Mouse (Mus musculus) heart, embryonic 13.5 days (tissue): ENCODE results near the gene Cd55b. TPM values are rescaled to one million over a fixed set of nuclear protein-coding genes. Genes with fewer than 3 reads are reported as not detected.
"Not testable (repeated sequence)": the region's sequence is repeated elsewhere in the genome, so short reads cannot be mapped to it uniquely, and the experiment has no call there.

Experiments
- ATAC-seq: fragments of 200-750 bp; cut with Nextera tagmentation; 2 replicates; pipeline ENCODE4 v1.8.0; 2017; ENCODE audit warnings: moderate TSS enrichment; ENCODE audit not compliant: insufficient number of reproducible peaks, low FRiP score, low TSS enrichment; ENCODE audit errors: extremely low read depth
- H3K27ac ChIP-seq: fragments of 300-500 bp; sonication (generic); replicated peaks from 2 replicates; pipeline ENCODE4 v1.5.1; 2015; ENCODE audit warnings: moderate library complexity, mild to moderate bottlenecking, inconsistent platforms
- H3K27me3 ChIP-seq: fragments of 300-500 bp; sonication (generic); replicated peaks from 2 replicates; pipeline ENCODE4 v1.6.1; 2015; ENCODE audit warnings: mild to moderate bottlenecking, inconsistent platforms
- H3K36me3 ChIP-seq: fragments of 300-500 bp; sonication (generic); 2 replicates; pipeline ENCODE4 v1.6.1; 2015; ENCODE audit warnings: mild to moderate bottlenecking, inconsistent platforms
- H3K4me1 ChIP-seq: fragments of 300-500 bp; sonication (generic); 2 replicates; pipeline ENCODE4 v1.6.1; 2015; ENCODE audit warnings: inconsistent platforms
- H3K4me2 ChIP-seq: fragments of 300-500 bp; sonication (generic); 2 replicates; pipeline ENCODE4 v1.6.1; 2015; ENCODE audit warnings: inconsistent platforms, mild to moderate bottlenecking, moderate library complexity
- H3K4me3 ChIP-seq: fragments of 300-500 bp; sonication (generic); 2 replicates; pipeline ENCODE4 v1.5.1; 2015; ENCODE audit warnings: moderate library complexity, mild to moderate bottlenecking, inconsistent platforms
- H3K9ac ChIP-seq: fragments of 300-500 bp; sonication (generic); 2 replicates; pipeline ENCODE4 v1.6.1; 2015; ENCODE audit warnings: inconsistent platforms, mild to moderate bottlenecking, moderate library complexity
- H3K9me3 ChIP-seq: fragments of 300-500 bp; sonication (generic); 2 replicates; pipeline ENCODE4 v1.6.1; 2016; ENCODE audit warnings: inconsistent platforms
- WGBS: fragments of 180-500 bp; shearing (Covaris S2); methylation state at CpG from one replicate; pipeline ENCODE4 v1.1.7; 2015; ENCODE audit warnings: mixed read lengths; 5-methylcytosine and 5-hydroxymethylcytosine counted together
- polyA plus RNA-seq: library from polyadenylated mRNA; unstranded; fragments of >200 nt; fragmentation: Nextera tagmentation; extraction: Ambion mirVana; gene quantifications from 2 replicates; pipeline ENCODE4 v1.2.1, GENCODE M21; 2015

Gene Cd55b
- polyA plus RNA-seq, 1 experiment from 2014 or later = not detected

- H3K9ac ChIP-seq, H3K9me3 ChIP-seq, ATAC-seq, H3K4me2 ChIP-seq, H3K36me3 ChIP-seq, H3K27me3 ChIP-seq, H3K27ac ChIP-seq, H3K4me3 ChIP-seq, H3K4me1 ChIP-seq: not testable (repeated sequence)
- WGBS = no CpG with 5 or more reads among the region's 6 CpGs
Measured at GRCm38 (mm10) chr1:130422033-130422432, 776 bp downstream of the Cd55b start.

- H3K4me2 ChIP-seq, H3K4me1 ChIP-seq, H3K27me3 ChIP-seq, H3K9ac ChIP-seq, H3K9me3 ChIP-seq, H3K4me3 ChIP-seq, ATAC-seq, H3K36me3 ChIP-seq, H3K27ac ChIP-seq: not testable (repeated sequence)
Measured at GRCm38 (mm10) chr1:130397109-130397508, 25.7 kb downstream of the Cd55b start.

- H3K4me3 ChIP-seq, H3K27me3 ChIP-seq, H3K4me2 ChIP-seq, ATAC-seq, H3K36me3 ChIP-seq, H3K27ac ChIP-seq, H3K4me1 ChIP-seq, H3K9me3 ChIP-seq, H3K9ac ChIP-seq: not testable (repeated sequence)
Measured at GRCm38 (mm10) chr1:130387282-130387681, 35.5 kb downstream of the Cd55b start.

DNA sequence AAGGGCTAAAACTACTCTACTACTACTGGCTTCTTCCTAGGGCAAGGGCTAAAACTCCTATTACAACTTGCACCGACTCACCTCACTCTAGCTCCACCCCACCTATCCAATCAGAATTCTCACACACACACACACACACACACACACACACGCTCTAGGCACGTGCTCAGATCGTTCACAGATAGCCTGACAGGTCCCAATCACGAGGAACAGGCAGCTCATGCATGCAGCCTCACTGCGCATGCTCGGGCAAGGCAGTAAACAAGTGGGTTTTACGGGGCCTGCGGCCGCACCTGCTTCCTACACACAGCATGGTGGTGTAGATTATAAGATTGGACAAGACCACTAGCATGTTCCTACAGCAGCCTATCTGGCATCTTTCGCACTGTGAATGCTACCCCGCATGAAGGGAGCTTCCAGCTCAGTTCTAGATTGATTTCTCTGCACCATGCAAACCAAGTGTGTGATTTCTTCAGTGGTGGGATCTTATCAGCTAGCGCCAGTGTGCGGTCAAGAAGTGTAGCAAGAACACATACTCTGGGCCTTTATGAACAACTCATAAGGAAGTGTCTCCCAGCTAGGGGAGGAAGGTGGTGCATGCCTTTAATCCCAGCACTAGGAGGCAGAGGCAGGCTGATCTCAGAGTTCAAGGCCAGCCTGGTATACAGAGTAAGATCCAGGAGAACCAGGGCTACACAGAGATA is 44.9 kb downstream of the Cd55b start:
- H3K27ac ChIP-seq = no peak overlapping the region
- ATAC-seq = no peak
- H3K9me3 ChIP-seq = no peaks in the 10 kb centered on the region
- WGBS = 87% methylated on average over 14 of the region's 14 CpGs
- no peak overlapping the region for H3K4me3 ChIP-seq
- no peak overlapping the region for H3K9ac ChIP-seq
- no peaks in the 10 kb centered on the region for H3K36me3 ChIP-seq
- no peaks in the 10 kb centered on the region for H3K27me3 ChIP-seq
- no peak overlapping the region for H3K4me2 ChIP-seq
- peaks cover 17% of the 10 kb centered on the region for H3K4me1 ChIP-seq

DNA sequence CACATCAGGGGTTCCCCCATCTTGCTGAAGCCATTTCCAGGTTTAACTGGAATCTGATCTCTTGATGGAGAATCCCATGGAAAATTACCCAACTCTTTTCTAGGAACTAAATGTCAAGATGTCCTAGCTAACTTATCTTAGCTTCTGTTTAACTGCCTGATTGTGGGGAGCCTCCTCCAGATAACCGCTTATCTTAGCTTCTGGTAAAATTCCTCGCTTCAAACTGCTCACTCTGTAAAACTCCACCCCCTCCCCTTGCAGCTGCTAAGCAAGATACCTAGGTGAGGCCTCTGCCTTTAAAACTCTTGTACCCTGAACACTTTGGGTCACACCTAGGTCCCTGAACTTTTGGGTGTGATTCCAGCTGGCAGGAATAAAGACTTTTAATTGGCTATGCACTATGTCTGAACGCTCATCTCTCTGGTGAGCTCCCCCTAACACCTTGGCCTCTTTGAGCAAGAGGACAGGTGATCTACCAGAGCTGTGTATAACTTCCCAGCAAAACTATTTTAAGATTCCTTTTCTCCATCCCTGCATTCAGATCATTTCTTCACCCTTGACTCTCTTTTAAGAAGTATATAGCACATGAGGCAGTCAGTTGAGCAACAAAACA is 48.5 kb downstream of the Cd55b start:
- Histone ChIP-seq H3K4me2 (no peak overlapping the region), H3K9me3 (no peaks in the 10 kb centered on the region), H3K27ac (no peak overlapping the region), H3K4me3 (no peak overlapping the region), H3K9ac (no peak overlapping the region), H3K4me1 (peaks cover 17% of the 10 kb centered on the region), H3K27me3 (no peaks in the 10 kb centered on the region), H3K36me3 (no peaks in the 10 kb centered on the region)
- ATAC-seq = no peak
- WGBS = 25% methylated on average over 3 of the region's 3 CpGs

DNA sequence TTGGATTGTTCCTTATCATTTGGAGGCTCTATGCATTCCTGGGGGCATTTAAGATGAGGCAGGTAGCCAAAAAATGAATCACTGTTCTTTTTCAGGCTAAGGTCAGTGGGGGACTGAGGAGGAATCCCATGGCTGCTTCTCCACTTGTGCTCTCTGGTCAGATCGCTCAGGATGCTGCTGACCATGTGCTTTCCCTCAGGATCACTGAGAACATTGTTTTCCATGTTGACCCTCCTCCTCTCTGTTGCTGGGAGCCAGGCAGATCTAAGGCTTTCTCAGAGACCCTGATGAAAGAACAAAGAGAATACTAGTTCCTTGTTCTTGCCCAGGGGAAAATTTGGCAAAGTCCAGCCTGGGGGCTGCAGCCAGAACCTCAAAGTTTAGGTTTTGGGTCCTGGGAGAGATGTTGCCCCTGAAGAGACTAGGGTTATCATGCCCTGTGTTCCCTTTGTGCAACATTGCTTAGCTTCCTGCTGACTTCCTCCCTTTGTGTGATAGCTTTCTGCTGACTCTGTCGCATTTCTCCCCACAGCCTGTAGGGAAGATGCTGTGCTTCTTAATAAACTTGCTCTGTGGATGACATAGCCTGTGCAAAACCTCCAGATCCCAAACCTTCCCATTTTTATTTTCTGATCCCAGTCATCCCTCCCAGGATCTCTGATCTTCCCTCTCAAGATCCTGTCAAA is 49.3 kb downstream of the Cd55b start:
- Histone ChIP-seq H3K27me3 (no peaks in the 10 kb centered on the region), H3K4me3 (no peak overlapping the region), H3K36me3 (no peaks in the 10 kb centered on the region), H3K27ac (no peak overlapping the region; the same call in 1 of the 2 replicates), H3K9ac (no peak overlapping the region; the same call in 1 of the 2 replicates), H3K4me1 (peaks cover 17% of the 10 kb centered on the region), H3K4me2 (no peak overlapping the region), H3K9me3 (no peaks in the 10 kb centered on the region)
- WGBS = 12% methylated on average over 2 of the region's 2 CpGs
- no peak for ATAC-seq

DNA sequence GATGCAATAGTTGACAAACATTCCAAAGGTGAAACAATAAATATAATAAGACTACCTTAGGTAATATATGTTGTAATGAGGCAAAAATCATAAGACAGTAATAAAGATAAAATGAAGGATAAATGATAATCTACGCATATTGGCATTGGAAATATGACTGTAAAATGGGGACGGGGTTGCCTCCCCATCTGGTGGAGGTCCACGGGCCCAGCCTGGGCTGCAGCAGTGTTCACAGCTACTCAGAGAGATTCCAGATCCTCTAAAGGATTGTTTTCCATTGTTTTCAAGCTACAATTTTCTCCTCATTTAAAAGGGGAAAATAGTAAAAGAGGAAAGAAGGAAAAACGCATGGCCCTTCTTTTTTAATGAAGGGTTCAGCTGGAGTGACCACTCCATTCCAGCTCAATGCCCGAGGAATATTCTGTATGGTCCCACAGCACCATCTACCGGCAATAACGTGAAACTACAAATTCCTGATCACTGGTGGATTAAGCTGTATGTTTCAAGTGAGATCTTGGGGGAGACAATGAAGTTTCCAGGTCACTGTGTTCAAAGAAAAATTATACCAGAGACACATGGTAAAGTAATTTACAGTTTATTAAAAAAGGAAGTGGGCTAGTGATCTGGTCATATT is 50.8 kb downstream of the Cd55b start:
- ATAC-seq = no peak
- 37% methylated on average over 7 of the region's 7 CpGs for WGBS

DNA sequence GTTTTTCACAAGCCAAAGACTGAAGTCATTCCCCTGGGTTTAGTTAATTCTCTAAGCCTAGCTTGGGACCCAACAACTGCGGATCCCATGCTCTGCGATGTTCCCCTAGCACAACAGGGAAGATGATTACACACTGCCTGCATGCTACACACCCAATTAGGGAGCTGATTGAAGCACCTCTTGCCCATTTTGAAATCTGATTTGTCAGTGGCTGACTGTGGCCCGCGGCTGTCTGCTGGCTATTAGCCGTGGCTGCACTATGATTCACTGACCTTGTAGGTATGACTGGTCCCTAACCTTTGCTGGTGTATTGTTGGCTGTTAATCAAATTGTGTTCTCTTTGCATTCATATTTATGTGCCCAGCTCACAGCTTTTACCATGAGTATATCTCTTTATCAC is 51.5 kb downstream of the Cd55b start:
- H3K36me3 ChIP-seq = no peaks in the 10 kb centered on the region
- H3K27me3 ChIP-seq = no peaks in the 10 kb centered on the region
- H3K4me1 ChIP-seq = peaks cover 17% of the 10 kb centered on the region
- H3K27ac ChIP-seq = no peak overlapping the region
- 82% methylated on average over 5 of the region's 5 CpGs for WGBS
- no peak overlapping the region for H3K4me2 ChIP-seq
- H3K4me3 ChIP-seq = no peak overlapping the region
- no peak for ATAC-seq
- no peak overlapping the region for H3K9ac ChIP-seq
- no peaks in the 10 kb centered on the region for H3K9me3 ChIP-seq

More for the DNA sequence above, 50.8 kb downstream of the Cd55b start:
- Histone ChIP-seq H3K9me3 (no peaks in the 10 kb centered on the region), H3K4me3 (no peak overlapping the region), H3K27me3 (no peaks in the 10 kb centered on the region), H3K9ac (no peak overlapping the region), H3K36me3 (no peaks in the 10 kb centered on the region), H3K27ac (no peak overlapping the region), H3K4me1 (peaks cover 17% of the 10 kb centered on the region), H3K4me2 (no peak overlapping the region)

GRCm38 (mm10) chr1:130350077-130350635 is 72.7 kb downstream of the Cd55b start:
- no peaks in the 10 kb centered on the region for H3K9me3 ChIP-seq
- no peak overlapping the region for H3K4me3 ChIP-seq
- no peak overlapping the region for H3K27ac ChIP-seq
- no peaks in the 10 kb centered on the region for H3K27me3 ChIP-seq
- ATAC-seq = no peak
- no peaks in the 10 kb centered on the region for H3K4me1 ChIP-seq
- 11% methylated on average over 1 of the region's 1 CpGs for WGBS
- no peaks in the 10 kb centered on the region for H3K36me3 ChIP-seq
- H3K9ac ChIP-seq = no peak overlapping the region
- H3K4me2 ChIP-seq = no peak overlapping the region

- H3K4me3 ChIP-seq = no peak overlapping the region
- peaks cover 5% of the 10 kb centered on the region; the same call in 1 of the 2 replicates for H3K4me1 ChIP-seq
- H3K9me3 ChIP-seq = no peaks in the 10 kb centered on the region
- H3K4me2 ChIP-seq = no peak overlapping the region
- H3K36me3 ChIP-seq = no peaks in the 10 kb centered on the region
- H3K27me3 ChIP-seq = no peaks in the 10 kb centered on the region
- no peak overlapping the region for H3K27ac ChIP-seq
- no peak overlapping the region for H3K9ac ChIP-seq
- ATAC-seq = no peak
- WGBS = 48% methylated on average over 9 of the region's 9 CpGs
Measured at GRCm38 (mm10) chr1:130342429-130342828, 80.4 kb downstream of the Cd55b start.
